Mouse (Mus musculus) inflammation-experienced regulatory T-cells, adult 6 months (primary cell): ENCODE results near the gene Gstp1. TPM values are rescaled to one million over a fixed set of nuclear protein-coding genes. Genes with fewer than 3 reads are reported as not detected.
"Not testable (repeated sequence)": the region's sequence is repeated elsewhere in the genome, so short reads cannot be mapped to it uniquely, and the experiment has no call there.

Experiments used
- ATAC-seq: one replicate; pipeline ENCODE4 v1.8.0; 2017
- polyA plus RNA-seq, 3 experiments: library from polyadenylated mRNA; unstranded; fragments of 100-300 nt; shearing (Covaris generic); gene quantifications; one replicate each; pipeline ENCODE4 v1.2.1; 2017

Gene Gstp1
- polyA plus RNA-seq, 3 experiments from 2014 or later: 417 to 553 (median 508) TPM

- not testable (repeated sequence) for ATAC-seq
These were observed 22.5 kb upstream of the Gstp1 start for GRCm38 (mm10) chr19:4060044-4060898.

DNA sequence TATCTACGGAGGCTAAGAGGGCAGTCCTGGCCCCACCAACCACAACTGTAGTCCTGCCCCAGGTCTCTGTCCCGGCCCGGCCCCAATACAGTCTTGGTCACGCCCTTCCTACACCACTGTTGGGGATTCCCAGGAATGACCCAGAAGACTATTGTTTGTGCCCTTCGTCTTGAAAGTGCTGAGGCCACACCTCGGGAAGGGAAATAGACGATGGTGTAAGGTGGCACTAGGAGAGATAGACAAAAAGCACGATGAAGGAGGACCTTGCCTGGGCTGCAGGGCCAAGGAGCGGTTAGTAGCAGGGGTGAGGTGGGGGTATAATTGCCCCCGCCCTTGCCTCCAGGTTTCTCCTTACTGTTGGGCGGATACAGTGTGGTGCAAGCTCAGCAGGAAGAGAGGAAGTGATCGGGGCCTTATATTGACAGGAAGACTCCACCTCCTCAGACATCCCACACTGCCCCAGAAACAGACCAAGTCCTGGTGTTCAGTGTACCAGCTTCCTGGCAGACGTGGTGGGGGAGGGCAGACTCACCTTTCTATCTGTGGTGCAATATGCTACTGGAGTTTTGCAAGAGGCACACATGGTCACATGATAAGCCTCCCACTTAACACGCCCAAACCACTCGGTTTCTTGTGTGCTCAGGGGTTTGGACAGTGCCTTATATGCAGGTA, 21.4 kb upstream of the Gstp1 start, which contains the start of gene Gstp3:
Gstp3 (minus strand) TSS at position 501 of the 672 bp plus-strand sequence.
- peak; percentile 88 for ATAC-seq

GRCm38 (mm10) chr19:4058581-4058980, 20.8 kb upstream of the Gstp1 start:
- no peak for ATAC-seq

GRCm38 (mm10) chr19:4057962-4058361, 20.2 kb upstream of the Gstp1 start:
- no peak for ATAC-seq

DNA sequence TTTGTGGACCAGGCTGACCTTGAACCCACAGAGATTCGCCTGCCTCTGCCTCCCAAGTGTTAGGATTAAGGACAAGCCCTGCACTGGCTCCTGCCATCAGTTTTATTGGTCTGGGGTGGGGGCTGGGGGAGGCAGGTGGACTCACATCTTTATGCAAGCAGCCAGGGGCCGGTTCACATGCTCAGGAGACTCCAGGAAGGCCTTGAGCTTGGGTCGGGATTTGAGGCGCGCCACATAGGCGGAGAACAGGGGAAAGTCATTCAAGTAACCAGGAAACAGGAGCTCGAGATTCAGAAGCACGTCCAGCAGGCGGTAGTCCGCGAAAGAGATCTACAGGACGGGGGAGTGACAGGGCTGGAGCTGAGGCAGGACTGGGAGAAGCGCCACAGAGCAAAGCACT, 19.6 kb upstream of the Gstp1 start:
- ATAC-seq: no peak

DNA sequence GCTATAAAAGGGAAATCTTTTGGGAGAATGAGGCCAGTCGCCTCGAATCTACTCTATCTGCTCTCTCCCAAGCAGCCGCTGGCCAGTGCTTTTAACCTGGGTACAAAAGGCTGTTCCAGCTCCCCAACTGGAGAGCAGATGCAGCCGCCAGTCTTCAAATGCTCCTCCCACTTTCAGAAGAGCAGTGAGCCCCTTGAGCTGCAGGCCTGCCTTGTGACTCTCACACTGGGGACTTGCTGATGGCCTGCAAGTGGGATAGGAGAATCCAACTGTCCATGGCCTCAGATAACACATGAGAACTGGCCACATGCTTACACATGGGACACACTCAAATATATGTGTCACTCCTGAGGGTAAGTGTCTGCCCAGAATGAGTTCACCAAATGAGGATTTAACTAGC, 18.9 kb upstream of the Gstp1 start:
- no peak for ATAC-seq

GRCm38 (mm10) chr19:4055947-4056693, 18.3 kb upstream of the Gstp1 start:
- no peak for ATAC-seq

DNA sequence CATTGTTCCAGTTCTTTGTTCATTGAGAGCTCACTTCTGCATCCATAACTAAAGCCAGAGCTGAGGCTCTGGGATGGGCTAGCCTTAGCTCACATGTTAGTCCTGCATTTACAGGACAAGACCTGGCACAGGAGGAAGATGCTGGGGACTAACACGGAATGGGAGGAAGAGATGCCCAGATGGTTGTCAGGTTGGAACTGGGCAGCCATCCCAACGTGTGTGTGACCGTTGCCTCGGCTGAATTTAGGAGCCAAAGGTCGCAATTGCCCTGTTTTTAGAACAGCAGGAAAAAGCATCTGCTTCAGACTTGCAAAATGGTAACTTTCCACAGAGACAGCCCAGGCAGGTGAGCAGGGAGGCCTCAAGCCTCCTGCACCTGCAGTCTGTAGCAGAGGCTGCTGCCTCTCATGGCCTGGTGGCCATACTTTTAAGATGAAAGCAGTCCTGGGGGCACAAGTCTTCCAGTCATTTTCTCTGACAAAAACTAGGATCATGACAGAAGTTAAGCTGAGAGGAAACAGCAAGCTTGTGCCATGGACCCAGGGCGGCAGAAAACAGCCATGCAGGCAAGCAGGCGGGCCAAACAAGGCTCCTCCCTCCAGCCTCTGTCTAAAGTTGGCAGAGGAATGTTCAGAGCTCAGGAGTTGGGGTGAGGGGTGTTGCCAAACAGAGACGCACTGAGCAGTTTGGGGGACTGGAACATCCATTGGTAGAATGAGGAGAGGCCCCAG, 17.6 kb upstream of the Gstp1 start:
- no peak for ATAC-seq

DNA sequence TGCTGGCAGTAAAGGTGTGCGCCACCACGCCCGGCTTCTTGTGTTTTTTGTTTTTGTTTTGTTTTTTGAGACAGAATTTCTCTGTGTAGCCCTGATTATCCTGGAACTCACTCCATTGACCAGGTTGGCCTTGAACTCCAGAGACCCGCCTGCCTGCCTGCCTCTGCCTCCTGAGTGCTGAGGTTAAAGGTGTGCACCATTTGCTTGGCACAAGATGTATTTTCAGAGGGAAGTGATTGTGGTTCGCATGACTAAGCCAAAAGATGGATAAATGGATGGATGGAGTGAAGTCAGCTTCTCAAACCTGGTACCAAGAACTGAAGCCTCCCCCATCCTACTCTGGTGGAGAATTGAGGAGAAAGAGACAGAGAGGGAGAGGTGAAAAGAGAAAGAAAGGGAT, 16.8 kb upstream of the Gstp1 start:
- ATAC-seq: no peak

DNA sequence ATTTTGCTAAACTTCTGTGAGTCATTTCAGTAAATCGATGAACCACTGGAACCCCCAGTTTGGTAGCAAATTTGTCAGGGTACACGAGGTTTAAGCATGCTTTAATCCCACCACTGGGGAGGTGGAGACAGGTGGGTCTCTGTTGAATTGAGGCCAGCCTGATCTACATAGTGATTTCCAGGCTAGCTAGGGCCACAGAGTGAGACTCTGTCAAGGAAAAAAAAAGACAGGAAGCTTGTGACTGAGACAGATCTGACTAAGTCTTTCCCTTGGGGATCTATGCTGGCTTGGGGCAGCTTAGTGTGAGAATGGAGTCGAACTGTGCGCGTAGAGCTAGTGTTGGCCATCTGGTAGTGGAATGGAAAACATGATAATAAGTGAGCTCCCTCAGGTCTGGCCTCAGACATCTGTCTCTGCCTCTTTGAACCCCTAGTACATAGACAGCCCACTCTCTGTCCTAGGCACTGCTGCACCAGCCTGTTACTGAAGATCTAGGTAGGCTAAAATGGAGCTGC, 14.8 kb upstream of the Gstp1 start:
- ATAC-seq: peak; percentile 55

DNA sequence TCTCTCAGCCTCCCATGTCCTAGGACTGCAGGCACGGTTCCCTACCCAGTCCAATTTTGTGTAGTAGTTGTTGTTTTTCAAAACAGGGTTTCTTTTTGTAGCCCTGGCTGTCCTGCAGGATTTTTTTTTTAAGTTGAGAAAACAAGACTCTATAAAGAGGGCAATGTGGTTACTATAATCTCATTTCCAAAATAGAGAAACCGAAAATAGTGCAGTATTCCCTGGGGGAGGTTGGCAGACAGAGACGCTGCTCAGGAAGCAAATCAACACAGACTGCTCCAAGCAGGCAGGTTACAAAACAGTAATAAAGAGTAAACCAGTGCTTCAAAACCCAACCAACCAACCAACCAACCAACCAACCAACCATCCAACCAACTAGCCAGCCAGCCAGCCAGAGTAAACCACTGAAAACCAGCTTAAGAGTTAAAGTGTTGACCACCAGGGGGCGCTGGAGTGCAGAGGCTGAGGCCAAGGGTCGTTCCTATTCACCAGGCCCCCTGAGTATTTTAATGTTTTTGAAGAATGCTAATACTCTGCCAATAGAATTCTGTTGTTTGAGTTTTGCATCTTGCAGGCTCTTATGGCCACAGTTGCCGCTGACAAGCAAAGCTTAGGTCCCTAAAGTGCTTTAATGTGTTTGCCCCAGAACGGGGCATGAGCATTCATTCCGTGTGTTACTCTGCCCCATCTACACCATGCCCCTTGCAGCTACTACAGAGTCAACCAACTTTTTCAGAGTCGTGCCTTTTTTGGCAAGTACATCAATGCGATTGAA, 14.1 kb upstream of the Gstp1 start:
- peak; percentile 63 for ATAC-seq

- ATAC-seq: no peak
These were observed 13.2 kb upstream of the Gstp1 start for GRCm38 (mm10) chr19:4051016-4051415.

DNA sequence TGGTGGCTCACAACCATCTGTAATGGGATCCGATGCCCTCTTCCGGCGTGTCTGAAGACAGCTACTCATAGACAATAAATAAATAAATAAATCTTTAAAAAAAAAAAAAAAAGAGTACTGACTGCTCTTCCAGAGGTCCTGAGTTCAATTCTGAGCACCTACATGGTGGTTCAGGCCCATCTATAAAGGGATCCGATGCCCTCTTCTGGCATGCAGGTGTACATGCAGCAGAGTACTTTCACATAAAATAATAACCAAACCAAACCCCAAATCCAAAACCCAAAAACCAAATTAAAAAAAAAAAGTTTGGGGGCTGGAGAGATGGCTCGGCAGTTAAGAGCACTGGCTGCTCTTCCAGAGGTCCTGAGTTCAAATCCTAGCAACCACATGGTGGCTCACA, 11.3 kb upstream of the Gstp1 start:
- not testable (repeated sequence) for ATAC-seq

GRCm38 (mm10) chr19:4047859-4048258, 10.1 kb upstream of the Gstp1 start:
- ATAC-seq: peak; percentile 29

GRCm38 (mm10) chr19:4046866-4047254, 9.1 kb upstream of the Gstp1 start:
- no peak for ATAC-seq

- no peak for ATAC-seq
These were observed 8.4 kb upstream of the Gstp1 start, which contains the start of gene Gstp2 for GRCm38 (mm10) chr19:4045966-4046865. Gene Gstp2, minus strand, starts transcription at chr19:4046023.

GRCm38 (mm10) chr19:4044109-4044508, 6.3 kb upstream of the Gstp1 start:
- ATAC-seq: not testable (repeated sequence)

DNA sequence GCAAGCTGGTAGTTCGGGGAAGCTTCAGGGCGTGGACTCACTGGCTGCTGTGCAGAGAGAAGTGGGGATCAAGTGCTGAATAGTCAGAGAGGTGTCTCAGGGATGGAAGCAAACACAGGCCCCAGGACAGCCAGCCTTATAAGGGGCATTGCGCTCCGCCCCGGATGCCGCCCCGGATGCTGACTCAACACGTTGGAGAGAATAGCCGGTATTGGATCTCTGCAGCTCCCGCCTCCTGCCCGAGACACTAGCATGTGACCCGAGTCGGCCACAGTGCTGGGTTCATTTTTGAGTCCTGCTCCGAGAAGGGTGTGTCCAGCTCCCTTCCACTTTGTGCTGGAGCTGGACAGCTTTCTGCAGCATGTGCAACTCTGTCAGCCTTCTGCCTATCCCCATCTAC, 4.3 kb upstream of the Gstp1 start:
- no peak for ATAC-seq

DNA sequence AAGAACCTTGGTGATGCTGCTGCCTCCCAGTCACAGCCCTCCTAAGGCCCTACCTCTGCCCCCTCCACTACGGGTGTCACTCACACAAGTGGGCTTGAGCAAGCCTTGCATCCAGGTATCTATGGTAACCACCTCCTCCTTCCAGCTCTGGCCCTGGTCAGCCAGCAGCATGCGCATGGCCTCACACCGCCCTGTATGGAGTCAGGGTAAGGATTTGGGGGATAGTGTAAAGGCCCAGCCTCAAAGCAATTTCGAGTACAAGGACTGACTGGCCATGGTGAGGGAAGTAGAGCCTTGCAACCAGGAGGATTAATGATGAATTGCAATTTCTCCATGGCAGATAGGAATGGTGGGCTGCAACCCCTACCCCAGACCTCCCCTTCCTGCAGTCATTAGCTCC, 3.7 kb upstream of the Gstp1 start:
- ATAC-seq: not testable (repeated sequence)

- ATAC-seq: not testable (repeated sequence)
These were observed 3.2 kb upstream of the Gstp1 start for GRCm38 (mm10) chr19:4040941-4041340.
